Mouse (Mus musculus): ENCODE results near the gene Krtap4-6. TPM values are rescaled to one million over a fixed set of nuclear protein-coding genes. Genes with fewer than 3 reads are reported as not detected.
"Not testable (repeated sequence)": the region's sequence is repeated elsewhere in the genome, so short reads cannot be mapped to it uniquely, and the experiment has no call there.

Krtap4-6 gene
- total RNA-seq (2012; rRNA removed) (not detected in 2 replicates), polyA plus RNA-seq (2012; ENCODE audit: insufficient read depth in 1 of 2, insufficient read length in 2 of 2, low read depth in 1 of 2, low replicate concordance in 2 of 2, missing spikeins in 1 of 2) (not detected)

GRCm38 (mm10) chr11:99665860-99666259 is at the start of gene Krtap4-6:
TSS of gene Krtap4-6 (minus strand) at chr11:99665960.
- H3K27ac ChIP-seq (ENCODE audit: control insufficient read depth, low read depth, low read length) = no peak within 1 kb of the TSS
- no peaks in the 10 kb centered on the region for H3K27me3 ChIP-seq (ENCODE audit: control insufficient read depth in 1 of 2, insufficient read depth in 2 of 2, low read length in 2 of 2)
- no peaks in the 10 kb centered on the region for H3K79me2 ChIP-seq (ENCODE audit: control insufficient read depth, insufficient read depth, low read length, poor library complexity)
- no peaks in the 10 kb centered on the region for H3K4me1 ChIP-seq (ENCODE audit: control insufficient read depth in 1 of 2, insufficient read depth in 2 of 2, low read length in 2 of 2)
- DNase-seq (ENCODE audit: low read depth, low spot score) = no peak
- no peak within 1 kb of the TSS for H3K4me3 ChIP-seq (ENCODE audit: control insufficient read depth in 1 of 2, insufficient read depth in 1 of 2, low read depth in 2 of 2, low read length in 2 of 2)
- no peaks in the 10 kb centered on the region; the same call in 1 of the 2 replicates for H3K9me3 ChIP-seq (replicated peaks; ENCODE audit: insufficient read depth, low read length)
- no peaks in the 10 kb centered on the region for H3K36me3 ChIP-seq (ENCODE audit: control insufficient read depth in 1 of 2, insufficient read depth in 2 of 2, low read length in 2 of 2)
- no peak within 1 kb of the TSS for H3K9ac ChIP-seq (ENCODE audit: control insufficient read depth, low read depth, low read length, poor library complexity, severe bottlenecking)
- TF ChIP-seq MXI1 (IDR thresholded peaks at IDR 0.05; ENCODE audit: low read depth, low read length) = no peak
- TF ChIP-seq BHLHE40 (IDR thresholded peaks at IDR 0.05; ENCODE audit: borderline replicate concordance, low read depth, low read length) = no peak
- TF ChIP-seq USF2 (IDR thresholded peaks at IDR 0.05; ENCODE audit: borderline replicate concordance in 1 of 2, insufficient read depth in 1 of 2, low read depth in 1 of 2, low read length in 2 of 2) = no peak
- TF ChIP-seq MAFK (IDR thresholded peaks at IDR 0.05; ENCODE audit: borderline replicate concordance, low read depth, low read length) = no peak
- TF ChIP-seq RAD21 (IDR thresholded peaks at IDR 0.05; ENCODE audit: low read depth, low read length) = no peak
- no peak for TF ChIP-seq E2F4 (IDR thresholded peaks at IDR 0.05; ENCODE audit: borderline replicate concordance, low read depth, low read length)
- no peak for TF ChIP-seq ZMIZ1 (IDR thresholded peaks at IDR 0.05; ENCODE audit: low read depth, low read length)
- no peak for TF ChIP-seq ZKSCAN1 (IDR thresholded peaks at IDR 0.05; ENCODE audit: low read depth, low read length)
- no peak for TF ChIP-seq EP300 (IDR thresholded peaks at IDR 0.05; ENCODE audit: low read depth in 1 of 2, low read length in 2 of 2)
- no peak for TF ChIP-seq UBTF (IDR thresholded peaks at IDR 0.05; ENCODE audit: borderline replicate concordance, insufficient read depth, low read depth, low read length)
- no peak for TF ChIP-seq SIN3A (IDR thresholded peaks at IDR 0.05; ENCODE audit: low read length)
- TF ChIP-seq CTCF (IDR thresholded peaks at IDR 0.05 in 2 of 3, conservative IDR thresholded peaks at IDR 0.05 in 1 of 3; ENCODE audit: control insufficient read depth in 1 of 3, insufficient read depth in 1 of 3, low read depth in 2 of 3, low read length in 3 of 3, poor library complexity in 1 of 3, severe bottlenecking in 1 of 3) = no peak
- no peak for TF ChIP-seq GATA1 (IDR thresholded peaks at IDR 0.05; ENCODE audit: low read depth, low read length)
- no peak for TF ChIP-seq CHD1 (IDR thresholded peaks at IDR 0.05; ENCODE audit: low read depth, low read length)

GRCm38 (mm10) chr11:99690463-99690862 is 24.7 kb upstream of the Krtap4-6 start, which contains the start of gene Gm14190:
TSS of gene Gm14190 (minus strand) at chr11:99690740.
- Histone ChIP-seq H3K27ac (ENCODE audit: control insufficient read depth, low read depth, low read length) (no peak within 1 kb of the TSS), H3K27me3 (ENCODE audit: control insufficient read depth in 1 of 2, insufficient read depth in 2 of 2, low read length in 2 of 2) (no peaks in the 10 kb centered on the region)
- TF ChIP-seq RCOR1 (IDR thresholded peaks at IDR 0.05; ENCODE audit: low read depth, low read length) (no peak), ELF1 (IDR thresholded peaks at IDR 0.05; ENCODE audit: low read depth, low read length) (no peak), MAZ (IDR thresholded peaks at IDR 0.05; ENCODE audit: low read depth, low read length) (no peak), JUND (IDR thresholded peaks at IDR 0.05; ENCODE audit: low read depth, low read length) (no peak)

GRCm38 (mm10) chr11:99685235-99685634 is 19.5 kb upstream of the Krtap4-6 start:
- not testable (repeated sequence) for H3K4me1 ChIP-seq (ENCODE audit: control insufficient read depth in 1 of 2, insufficient read depth in 2 of 2, low read length in 2 of 2); H3K27me3 ChIP-seq (ENCODE audit: control insufficient read depth in 1 of 2, insufficient read depth in 2 of 2, low read length in 2 of 2); H3K9me3 ChIP-seq (replicated peaks; ENCODE audit: insufficient read depth, low read length); DNase-seq (ENCODE audit: low read depth, low spot score); H3K9ac ChIP-seq (ENCODE audit: control insufficient read depth, low read depth, low read length, poor library complexity, severe bottlenecking); H3K27ac ChIP-seq (ENCODE audit: control insufficient read depth, low read depth, low read length); H3K36me3 ChIP-seq (ENCODE audit: control insufficient read depth in 1 of 2, insufficient read depth in 2 of 2, low read length in 2 of 2); H3K79me2 ChIP-seq (ENCODE audit: control insufficient read depth, insufficient read depth, low read length, poor library complexity); H3K4me3 ChIP-seq (ENCODE audit: control insufficient read depth in 1 of 2, insufficient read depth in 1 of 2, low read depth in 2 of 2, low read length in 2 of 2)

More at GRCm38 (mm10) chr11:99690463-99690862, 24.7 kb upstream of the Krtap4-6 start, which contains the start of gene Gm14190:
- H3K4me1 ChIP-seq (ENCODE audit: control insufficient read depth in 1 of 2, insufficient read depth in 2 of 2, low read length in 2 of 2) = no peaks in the 10 kb centered on the region
- no peak for DNase-seq (ENCODE audit: low read depth, low spot score)
- no peaks in the 10 kb centered on the region for H3K9me3 ChIP-seq (replicated peaks; ENCODE audit: insufficient read depth, low read length)
- H3K9ac ChIP-seq (ENCODE audit: control insufficient read depth, low read depth, low read length, poor library complexity, severe bottlenecking) = no peak within 1 kb of the TSS
- H3K4me3 ChIP-seq (ENCODE audit: control insufficient read depth in 1 of 2, insufficient read depth in 1 of 2, low read depth in 2 of 2, low read length in 2 of 2) = no peak within 1 kb of the TSS
- H3K79me2 ChIP-seq (ENCODE audit: control insufficient read depth, insufficient read depth, low read length, poor library complexity) = no peaks in the 10 kb centered on the region
- no peaks in the 10 kb centered on the region for H3K36me3 ChIP-seq (ENCODE audit: control insufficient read depth in 1 of 2, insufficient read depth in 2 of 2, low read length in 2 of 2)
